Mouse (Mus musculus) stomach, postnatal 0 days (tissue): ENCODE data around the gene Sarnp. TPM values are rescaled to one million over a fixed set of nuclear protein-coding genes. Genes with fewer than 3 reads are reported as not detected.

ENCODE experiments used
- ATAC-seq: fragments of 200-750 bp; cut with Nextera tagmentation; 2 replicates; pipeline ENCODE4 v1.8.0; 2017; ENCODE audit not compliant: low FRiP score, low TSS enrichment
- DNase-seq: peaks from one replicate; pipeline ENCODE4 v3.0.0-alpha.2; 2016; ENCODE audit warnings: low spot score
- H3K27ac ChIP-seq: fragments of 300-500 bp; sonication (generic); replicated peaks from 2 replicates; pipeline ENCODE4 v1.5.1; 2014; ENCODE audit warnings: mild to moderate bottlenecking, control low read depth
- H3K27me3 ChIP-seq: fragments of 300-500 bp; sonication (generic); 2 replicates; pipeline ENCODE4 v1.6.1; 2014; ENCODE audit warnings: low read length; ENCODE audit not compliant: control insufficient read depth, insufficient read depth
- H3K36me3 ChIP-seq: fragments of 300-500 bp; sonication (generic); 2 replicates; pipeline ENCODE4 v1.6.1; 2014; ENCODE audit warnings: low read length, mixed read lengths; ENCODE audit not compliant: control insufficient read depth, insufficient read depth
- H3K4me1 ChIP-seq: fragments of 300-500 bp; sonication (generic); replicated peaks from 2 replicates; pipeline ENCODE4 v1.6.1; 2014; ENCODE audit warnings: antibody characterized with exemption; ENCODE audit not compliant: control insufficient read depth, insufficient read depth
- H3K4me2 ChIP-seq: fragments of 300-500 bp; sonication (generic); replicated peaks from 2 replicates; pipeline ENCODE4 v1.6.1; 2014; ENCODE audit warnings: low read depth, mild to moderate bottlenecking, control low read depth, moderate library complexity
- H3K4me3 ChIP-seq: fragments of 300-500 bp; sonication (generic); 2 replicates; pipeline ENCODE4 v1.5.1; 2014; ENCODE audit warnings: low read depth, low read length, control low read depth
- H3K9ac ChIP-seq: fragments of 300-500 bp; sonication (generic); 2 replicates; pipeline ENCODE4 v1.6.1; 2014; ENCODE audit warnings: mild to moderate bottlenecking, low read length, control low read depth, mixed read lengths
- H3K9me3 ChIP-seq: fragments of 300-500 bp; sonication (generic); 2 replicates; pipeline ENCODE4 v1.6.1; 2016; ENCODE audit warnings: low read length; ENCODE audit not compliant: control insufficient read depth
- CTCF ChIP-seq: IDR thresholded peaks from 2 replicates; pipeline ENCODE4 v1.5.1; 2016; ENCODE audit warnings: antibody characterized with exemption, low read depth, mild to moderate bottlenecking, moderate library complexity
- EP300 ChIP-seq: optimal IDR thresholded peaks from 2 replicates; pipeline ENCODE3; 2016; ENCODE audit warnings: antibody characterized with exemption
- WGBS: fragments of 180-500 bp; shearing (Covaris S2); extraction: QIAGEN DNeasy Blood & Tissue Kit; methylation state at CpG from one replicate; pipeline ENCODE4 v1.1.7; 2014; 5-methylcytosine and 5-hydroxymethylcytosine counted together
- polyA plus RNA-seq: library from polyadenylated mRNA; unstranded; fragments of >200 nt; fragmentation: Nextera tagmentation; extraction: Ambion mirVana; gene quantifications from 2 replicates; pipeline ENCODE4 v1.2.1, GENCODE M21; 2015

The Sarnp gene
- polyA plus RNA-seq, 1 experiment from 2014 or later, result 104 TPM

DNA sequence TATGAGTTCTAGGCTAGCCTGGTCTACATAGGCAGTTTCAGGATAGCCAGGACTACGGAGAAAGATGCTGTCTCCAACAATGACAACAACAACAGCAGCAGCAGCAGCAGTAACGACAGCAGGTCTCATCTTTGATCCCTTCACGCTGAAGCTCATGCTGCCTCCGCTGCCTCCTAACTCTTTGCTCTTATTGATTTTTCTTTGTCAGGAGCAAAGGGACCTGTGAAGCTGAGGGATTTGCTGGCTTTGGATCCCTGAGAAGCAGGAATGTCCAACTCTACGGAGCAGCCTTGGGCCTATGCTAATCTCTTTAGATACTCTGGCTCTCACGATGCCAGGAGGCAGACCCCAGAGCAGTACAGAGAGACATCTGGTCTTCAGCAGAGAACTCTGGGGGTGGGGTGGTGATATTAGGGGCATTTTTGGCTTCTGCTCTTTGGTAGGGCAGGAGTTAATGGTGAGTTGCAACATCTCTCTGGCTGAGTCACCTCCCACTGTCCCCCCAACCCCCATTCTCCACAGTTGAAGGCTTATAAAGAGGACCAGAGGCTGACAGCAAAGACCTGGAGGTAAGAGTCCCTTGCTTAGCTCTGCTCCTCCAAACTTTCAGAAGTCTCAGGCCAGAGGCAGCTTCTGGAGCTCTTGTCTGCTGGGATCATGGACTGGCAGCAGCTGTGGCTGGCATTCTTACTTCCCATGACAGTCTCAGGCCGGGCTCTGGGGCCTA lies 26.6 kb upstream of the Sarnp start, which contains the start of gene Mmp19:
Mmp19 (plus strand) TSS at position 513 of the 727 bp plus-strand sequence.
- WGBS, result 56% methylated on average over 7 of the region's 7 CpGs
- peak within 1 kb of the TSS; percentile 56; the same call in 1 of the 2 replicates for H3K27ac ChIP-seq
- H3K9me3 ChIP-seq, result no peaks in the 10 kb centered on the region
- H3K4me2 ChIP-seq, result peak within 1 kb of the TSS; percentile 35
- DNase-seq (no peak), ATAC-seq (peak; percentile 67)
- TF ChIP-seq EP300 (no peak), CTCF (no peak)
- peak within 1 kb of the TSS; percentile 29 for H3K4me3 ChIP-seq
- H3K9ac ChIP-seq, result peak within 1 kb of the TSS; percentile 41; the same call in 1 of the 2 replicates
- H3K4me1 ChIP-seq, result no peaks in the 10 kb centered on the region
- H3K36me3 ChIP-seq, result no peaks in the 10 kb centered on the region
- H3K27me3 ChIP-seq, result no peaks in the 10 kb centered on the region

DNA sequence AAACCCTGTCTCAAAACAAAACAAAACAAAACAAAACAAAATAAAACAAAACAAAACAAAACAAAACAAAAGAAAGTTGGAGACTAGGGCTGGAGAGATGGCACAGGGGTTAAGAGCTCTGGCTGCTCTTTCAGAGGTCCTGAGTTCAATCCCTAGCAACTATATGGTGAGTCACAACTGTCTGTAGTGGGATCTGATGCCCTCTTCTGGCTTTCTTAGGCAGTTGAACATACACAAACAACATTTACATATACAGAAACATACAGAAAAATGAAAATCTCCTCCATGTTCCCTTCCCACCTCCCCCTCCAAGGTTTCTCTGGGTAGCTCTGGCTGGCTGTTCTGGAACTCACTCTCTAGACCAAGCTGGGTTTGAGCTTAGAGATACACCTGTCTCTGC lies 25.1 kb upstream of the Sarnp start:
- Histone ChIP-seq H3K4me3 (no peak overlapping the region), H3K36me3 (no peaks in the 10 kb centered on the region), H3K4me2 (no peak overlapping the region), H3K9me3 (no peaks in the 10 kb centered on the region), H3K9ac (no peak overlapping the region), H3K4me1 (no peaks in the 10 kb centered on the region), H3K27ac (no peak overlapping the region), H3K27me3 (no peaks in the 10 kb centered on the region)
- no peak for TF ChIP-seq EP300
- TF ChIP-seq CTCF, result peak; percentile 37
- DNase-seq, result no peak
- ATAC-seq, result no peak

DNA sequence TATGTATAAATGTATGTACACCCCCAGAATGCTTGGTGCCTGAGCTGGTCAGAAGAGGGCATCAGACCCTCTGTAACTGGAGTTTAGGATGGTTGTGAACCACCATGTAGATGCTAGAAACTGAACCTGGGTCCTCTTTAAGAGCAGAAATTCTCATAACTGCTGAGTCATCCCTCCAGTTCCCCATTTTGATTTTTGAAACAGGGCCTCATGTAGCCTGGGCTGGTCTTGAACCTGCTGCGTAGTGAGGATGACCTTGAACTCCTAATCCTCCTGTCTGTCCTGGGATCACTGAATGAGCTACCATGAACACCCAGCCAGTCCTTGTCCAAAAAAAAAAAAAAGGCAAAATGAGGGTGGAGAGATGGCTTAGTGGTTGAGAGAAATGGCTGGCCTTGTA lies 23.9 kb upstream of the Sarnp start:
- DNase-seq (no peak), ATAC-seq (no peak)
- H3K4me3 ChIP-seq, result no peak overlapping the region
- H3K27me3 ChIP-seq, result no peaks in the 10 kb centered on the region
- no peaks in the 10 kb centered on the region for H3K36me3 ChIP-seq
- H3K9ac ChIP-seq, result no peak overlapping the region
- TF ChIP-seq CTCF (no peak), EP300 (no peak)
- no peaks in the 10 kb centered on the region for H3K4me1 ChIP-seq
- H3K27ac ChIP-seq, result no peak overlapping the region
- no peak overlapping the region for H3K4me2 ChIP-seq
- 96% methylated on average over 1 of the region's 1 CpGs for WGBS
- no peaks in the 10 kb centered on the region for H3K9me3 ChIP-seq

DNA sequence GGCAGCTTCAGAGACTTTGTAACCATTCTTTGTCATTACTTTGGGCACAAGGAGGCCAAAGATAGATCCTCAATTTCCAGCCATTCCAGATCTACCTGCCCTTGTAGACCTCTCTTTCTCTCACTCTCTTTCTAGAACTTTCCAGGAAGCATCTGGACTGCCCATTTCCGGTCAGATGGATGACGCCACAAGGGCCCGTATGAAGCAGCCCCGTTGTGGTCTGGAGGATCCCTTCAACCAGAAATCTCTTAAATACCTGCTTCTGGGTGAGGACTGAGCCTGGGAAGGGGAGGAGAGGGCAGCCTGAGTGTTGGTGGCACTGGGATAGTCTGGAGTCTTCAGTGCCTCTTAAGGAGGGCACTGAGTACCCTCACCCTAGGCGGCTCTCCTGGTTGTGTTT lies 22.7 kb upstream of the Sarnp start:
- peaks cover 5% of the 10 kb centered on the region; the same call in 1 of the 2 replicates for H3K36me3 ChIP-seq
- H3K27me3 ChIP-seq, result no peaks in the 10 kb centered on the region
- DNase-seq, result no peak
- H3K4me2 ChIP-seq, result no peak overlapping the region
- H3K9me3 ChIP-seq, result no peaks in the 10 kb centered on the region
- no peak overlapping the region for H3K4me3 ChIP-seq
- no peak overlapping the region for H3K9ac ChIP-seq
- H3K4me1 ChIP-seq, result no peaks in the 10 kb centered on the region
- no peak overlapping the region for H3K27ac ChIP-seq
- TF ChIP-seq CTCF, result no peak
- TF ChIP-seq EP300, result no peak
- 67% methylated on average over 5 of the region's 5 CpGs for WGBS
- no peak for ATAC-seq

DNA sequence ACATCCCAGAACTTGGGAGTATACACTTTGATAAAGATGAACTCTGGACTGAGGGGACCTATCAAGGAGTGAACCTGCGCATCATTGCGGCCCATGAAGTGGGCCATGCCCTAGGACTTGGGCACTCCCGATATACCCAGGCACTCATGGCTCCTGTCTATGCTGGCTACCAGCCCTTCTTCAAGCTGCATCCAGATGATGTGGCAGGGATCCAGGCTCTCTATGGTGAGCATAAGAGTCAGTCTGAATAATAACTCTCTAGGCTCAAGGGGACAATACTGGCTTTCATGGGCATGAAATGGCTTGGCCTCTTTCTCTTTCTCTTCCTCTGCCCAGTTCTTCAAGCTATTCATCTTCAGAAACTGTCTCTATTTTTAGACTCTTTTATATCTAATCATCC lies 21.6 kb upstream of the Sarnp start:
- H3K27ac ChIP-seq, result no peak overlapping the region
- no peaks in the 10 kb centered on the region for H3K27me3 ChIP-seq
- WGBS, result 98% methylated on average over 3 of the region's 3 CpGs
- H3K4me2 ChIP-seq, result no peak overlapping the region
- no peak overlapping the region for H3K4me3 ChIP-seq
- no peak for ATAC-seq
- TF ChIP-seq CTCF (no peak), EP300 (no peak)
- no peaks in the 10 kb centered on the region for H3K4me1 ChIP-seq
- no peak overlapping the region for H3K9ac ChIP-seq
- H3K36me3 ChIP-seq, result peaks cover 5% of the 10 kb centered on the region; the same call in 1 of the 2 replicates
- no peaks in the 10 kb centered on the region for H3K9me3 ChIP-seq
- DNase-seq, result no peak

DNA sequence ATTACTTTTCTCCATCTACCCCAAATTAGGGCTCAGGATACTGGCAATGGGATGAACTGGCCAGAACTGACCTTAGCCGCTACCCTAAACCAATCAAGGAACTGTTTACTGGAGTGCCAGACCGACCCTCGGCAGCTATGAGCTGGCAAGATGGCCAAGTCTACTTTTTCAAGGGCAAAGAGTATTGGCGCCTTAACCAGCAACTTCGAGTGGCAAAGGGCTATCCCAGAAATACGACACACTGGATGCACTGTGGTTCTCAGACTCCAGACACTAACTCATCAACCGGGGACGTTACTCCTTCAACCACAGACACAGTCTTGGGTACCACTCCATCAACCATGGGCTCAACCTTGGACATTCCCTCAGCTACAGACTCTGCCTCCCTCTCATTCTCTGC lies 18.5 kb upstream of the Sarnp start:
- ATAC-seq, result no peak
- Histone ChIP-seq H3K4me1 (peaks cover 3% of the 10 kb centered on the region; the same call in 1 of the 2 replicates), H3K27ac (no peak overlapping the region), H3K9ac (no peak overlapping the region), H3K4me3 (no peak overlapping the region), H3K27me3 (no peaks in the 10 kb centered on the region), H3K4me2 (no peak overlapping the region), H3K9me3 (no peaks in the 10 kb centered on the region), H3K36me3 (peaks cover 10% of the 10 kb centered on the region; the same call in 1 of the 2 replicates)
- no peak for TF ChIP-seq EP300
- no peak for TF ChIP-seq CTCF
- no peak for DNase-seq
- WGBS, result 94% methylated on average over 8 of the region's 8 CpGs
